In genomic region chr17:45775468-45775867, GRCm38 (mm10) we compare ENCODE assay signal across 19 mouse cellular contexts. TPM values are rescaled to one million over a fixed set of nuclear protein-coding genes. Genes with fewer than 3 reads are reported as not detected.
DNase-seq lines count a peak whose midpoint lies in the region; ATAC-seq and TF ChIP-seq lines count a peak whose summit lies in the region.
"Had no signal": no experiment of that assay in that cellular context is flagged by ENCODE, and none has a peak within 500 bp of the region (broad histone marks: within the 10 kb centered on the region; RNA-seq: fewer than 3 reads in every experiment).

No protein-coding gene starts in this region.

- intact Hi-C loops in heart, adult 2 months (cut with DNase I), result no loop called here
- intact Hi-C loops in heart, postnatal 25 days (cut with DNase I), result no loop called here

- TF ChIP-seq CTCF in heart, adult 2 months (IDR thresholded peaks at IDR 0.05), result peak; percentile 39
- peak; percentile 26; the same call in 1 of the 2 replicates for TF ChIP-seq CTCF in midbrain, postnatal 0 days (IDR thresholded peaks at IDR 0.05)
- TF ChIP-seq CTCF in brain, embryonic 14.5 days (IDR thresholded peaks at IDR 0.05; ENCODE audit: borderline replicate concordance, extremely low read depth, insufficient read depth, insufficient read length), result 0 out of 2 replicates have a peak, but pooled peaks have one; percentile 6

- TF ChIP-seq POLR2A in heart, adult 2 months (IDR thresholded peaks at IDR 0.05; ENCODE audit: insufficient read depth, low read depth, low read length), result no peak
- TF ChIP-seq POLR2A in brain, embryonic 14.5 days (IDR thresholded peaks at IDR 0.05; ENCODE audit: borderline replicate concordance, extremely low read depth, insufficient read depth, insufficient read length, poor library complexity, severe bottlenecking), result no peak

- H3K79me2 ChIP-seq in heart, adult 2 months (replicated peaks; ENCODE audit: control insufficient read depth, insufficient read depth, low read length), result no peaks in the 10 kb centered on the region

- no peak for TF ChIP-seq EP300 in heart, adult 2 months (IDR thresholded peaks at IDR 0.05; ENCODE audit: insufficient read depth, low read depth, low read length)

- H3K27me3 ChIP-seq in heart, adult 2 months (ENCODE audit: control insufficient read depth, insufficient read depth, low read length), result no peaks in the 10 kb centered on the region
- H3K27me3 ChIP-seq in midbrain, postnatal 0 days (ENCODE audit: insufficient read depth, low read length), result no peaks in the 10 kb centered on the region
- H3K27me3 ChIP-seq in midbrain, embryonic 11.5 days (ENCODE audit: control insufficient read depth, insufficient read depth, low read length), result no peaks in the 10 kb centered on the region
- H3K27me3 ChIP-seq in midbrain, embryonic 16.5 days (ENCODE audit: control insufficient read depth, insufficient read depth, low read depth, low read length), result no peaks in the 10 kb centered on the region
- H3K27me3 ChIP-seq: intestine, embryonic 15.5 days; midbrain, embryonic 15.5 days; neural tube, embryonic 15.5 days had no signal

- no peak overlapping the region for H3K27ac ChIP-seq in heart, adult 2 months
- no peak overlapping the region for H3K27ac ChIP-seq in midbrain, postnatal 0 days (ENCODE audit: low read depth, low read length)
- H3K27ac ChIP-seq in midbrain, embryonic 11.5 days (ENCODE audit: low read depth, low read length), result no peak overlapping the region
- H3K27ac ChIP-seq in midbrain, embryonic 16.5 days (ENCODE audit: low read length), result no peak overlapping the region
- H3K27ac ChIP-seq: intestine, embryonic 15.5 days; limb, embryonic 10.5 days; midbrain, embryonic 15.5 days; neural tube, embryonic 15.5 days had no signal

- no peak for DNase-seq in heart, adult 2 months
- no peak for DNase-seq in heart, postnatal 25 days (ENCODE audit: low spot score)
- no peak for DNase-seq in midbrain, postnatal 0 days (ENCODE audit: low spot score)
- DNase-seq in midbrain, embryonic 11.5 days (ENCODE audit: low spot score, missing footprints), result no peak
- DNase-seq in brain, embryonic 14.5 days (ENCODE audit: low read depth), result no peak
- peak; percentile 58 for DNase-seq in thymus, postnatal 4 days
- DNase-seq: B cell, adult 2 months; cerebellum, postnatal 36 days; heart, adult 11 months; heart, postnatal 36 days; lung, postnatal 14 days had no signal

- H3K9me3 ChIP-seq in midbrain, postnatal 0 days (ENCODE audit: low read length), result no peaks in the 10 kb centered on the region
- H3K9me3 ChIP-seq in midbrain, embryonic 11.5 days (ENCODE audit: control insufficient read depth, low read length), result no peaks in the 10 kb centered on the region
- H3K9me3 ChIP-seq in midbrain, embryonic 16.5 days (replicated peaks; ENCODE audit: control insufficient read depth, low read length, poor library complexity, severe bottlenecking), result no peaks in the 10 kb centered on the region
- H3K9me3 ChIP-seq: intestine, embryonic 15.5 days; limb, embryonic 10.5 days; midbrain, embryonic 15.5 days; neural tube, embryonic 15.5 days had no signal

- ATAC-seq in midbrain, postnatal 0 days (ENCODE audit: low FRiP score), result no peak
- ATAC-seq in midbrain, embryonic 11.5 days (ENCODE audit: low FRiP score), result no peak
- ATAC-seq in erythroblast, adult 5-6 weeks (replicated peaks; ENCODE audit: low FRiP score, poor library complexity, severe bottlenecking), result no peak
- ATAC-seq in midbrain, embryonic 16.5 days, result no peak
- ATAC-seq: midbrain, embryonic 15.5 days had no signal

- WGBS in heart, adult 2 months, result 90% methylated on average over 9 of the region's 9 CpGs
- WGBS in midbrain, postnatal 0 days, result 91% methylated on average over 9 of the region's 9 CpGs
- 90% methylated on average over 9 of the region's 9 CpGs for WGBS in midbrain, embryonic 11.5 days
- 93% methylated on average over 9 of the region's 9 CpGs for WGBS in midbrain, embryonic 16.5 days

- peaks cover under 1% of the 10 kb centered on the region; the same call in 1 of the 2 replicates for H3K4me1 ChIP-seq in heart, adult 2 months (ENCODE audit: control insufficient read depth, insufficient read depth, low read length)
- no peaks in the 10 kb centered on the region; the same call in 1 of the 2 replicates for H3K4me1 ChIP-seq in midbrain, postnatal 0 days (ENCODE audit: insufficient read depth, low read length)
- H3K4me1 ChIP-seq in midbrain, embryonic 11.5 days (ENCODE audit: control insufficient read depth, insufficient read depth, low read length), result 0 out of 2 replicates have a peak, but pooled peaks cover 2% of the 10 kb centered on the region
- peaks cover 2% of the 10 kb centered on the region; the same call in 1 of the 2 replicates for H3K4me1 ChIP-seq in midbrain, embryonic 16.5 days (ENCODE audit: control insufficient read depth, insufficient read depth, low read length)
- H3K4me1 ChIP-seq: midbrain, embryonic 15.5 days had no signal

- no peak overlapping the region for H3K9ac ChIP-seq in heart, adult 2 months (ENCODE audit: low read depth, low read length)
- no peak overlapping the region for H3K9ac ChIP-seq in midbrain, postnatal 0 days (replicated peaks; ENCODE audit: low read length, poor library complexity, severe bottlenecking)
- H3K9ac ChIP-seq in midbrain, embryonic 11.5 days (ENCODE audit: low read length), result no peak overlapping the region
- no peak overlapping the region for H3K9ac ChIP-seq in midbrain, embryonic 16.5 days (ENCODE audit: low read depth, low read length)
- H3K9ac ChIP-seq: intestine, embryonic 15.5 days; midbrain, embryonic 15.5 days; neural tube, embryonic 15.5 days had no signal

- no peak overlapping the region for H3K4me3 ChIP-seq in heart, adult 2 months
- no peak overlapping the region for H3K4me3 ChIP-seq in midbrain, postnatal 0 days (ENCODE audit: low read depth, low read length)
- no peak overlapping the region for H3K4me3 ChIP-seq in midbrain, embryonic 11.5 days (ENCODE audit: low read depth, low read length)
- H3K4me3 ChIP-seq in midbrain, embryonic 16.5 days (ENCODE audit: low read depth, low read length), result no peak overlapping the region
- H3K4me3 ChIP-seq: intestine, embryonic 15.5 days; limb, embryonic 10.5 days; midbrain, embryonic 15.5 days; neural tube, embryonic 15.5 days had no signal

- H3K4me2 ChIP-seq in midbrain, postnatal 0 days (ENCODE audit: low read depth, low read length, poor library complexity, severe bottlenecking), result no peak overlapping the region
- H3K4me2 ChIP-seq in midbrain, embryonic 11.5 days, result no peak overlapping the region
- no peak overlapping the region for H3K4me2 ChIP-seq in midbrain, embryonic 16.5 days (ENCODE audit: low read length)
- H3K4me2 ChIP-seq: intestine, embryonic 15.5 days; midbrain, embryonic 15.5 days; neural tube, embryonic 15.5 days had no signal

- no peaks in the 10 kb centered on the region for H3K36me3 ChIP-seq in heart, adult 2 months (ENCODE audit: control insufficient read depth, insufficient read depth, low read length)
- H3K36me3 ChIP-seq in midbrain, postnatal 0 days (ENCODE audit: insufficient read depth, low read length), result no peaks in the 10 kb centered on the region
- no peaks in the 10 kb centered on the region for H3K36me3 ChIP-seq in midbrain, embryonic 11.5 days (ENCODE audit: control insufficient read depth, insufficient read depth, low read length)
- H3K36me3 ChIP-seq in midbrain, embryonic 16.5 days (ENCODE audit: control insufficient read depth, insufficient read depth, low read length), result no peaks in the 10 kb centered on the region
- H3K36me3 ChIP-seq: intestine, embryonic 15.5 days; limb, embryonic 10.5 days; midbrain, embryonic 15.5 days; neural tube, embryonic 15.5 days had no signal

RNA-seq across cellular contexts. Expression of gene 1600014C23Rik, which starts 41.8 kb away (rescaled TPM):
- under 1 TPM in 1 of 2 experiments, not detected in 1; 0.66 TPM for total RNA-seq in heart, adult 2 months (2021)
- polyA plus RNA-seq in heart, adult 2 months (2012; rRNA removed), result 0.88 TPM in 1 of 2 replicates, not detected in the other
- under 1 TPM; 0.55 to 0.75 TPM for total RNA-seq in heart, postnatal 25 days (2021)
- total RNA-seq in midbrain, postnatal 0 days (2014; rRNA removed), result not detected in 2 replicates
- polyA plus RNA-seq in midbrain, postnatal 0 days (2015; fragmentation: Nextera tagmentation; extraction: Ambion mirVana), result 0.67 TPM in 1 of 2 replicates, not detected in the other
- polyA plus RNA-seq in midbrain, embryonic 11.5 days (2014; fragmentation: Nextera tagmentation; extraction: Ambion mirVana), result 0.48 TPM in 1 of 2 replicates, not detected in the other
- 0.21 TPM in 1 of 2 replicates, not detected in the other for polyA plus RNA-seq in brain, embryonic 14.5 days (2012; rRNA removed)
- total RNA-seq in erythroblast, adult 5-6 weeks (2015; ENCODE audit: low replicate concordance), result not detected in 2 replicates
- not detected in 2 replicates for total RNA-seq in erythroblast, adult 5-6 weeks (2017; ENCODE audit: low replicate concordance)
- polyA plus RNA-seq in midbrain, embryonic 16.5 days (2015; fragmentation: Nextera tagmentation; extraction: Ambion mirVana), result 0.46 TPM in 1 of 2 replicates, not detected in the other
- total RNA-seq: heart, postnatal 36 days; layer of hippocampus, adult 8-10 months had no signal
- polyA plus RNA-seq: embryonic facial prominence, embryonic 14.5 days; limb, embryonic 10.5 days; neural tube, embryonic 15.5 days had no signal
